Mouse (Mus musculus) adrenal gland, postnatal 4 days (tissue): Measurements from ENCODE around the gene BC107364. TPM values are rescaled to one million over a fixed set of nuclear protein-coding genes. Genes with fewer than 3 reads are reported as not detected.
"Not testable (repeated sequence)": the region's sequence is repeated elsewhere in the genome, so short reads cannot be mapped to it uniquely, and the experiment has no call there.

Source experiments
- DNase-seq, 2 experiments: peaks; one replicate each; pipeline ENCODE4 v3.0.0; 2021 to 2022; ENCODE audit warnings: low spot score in 2 of 2, mixed read lengths in 2 of 2
- long read RNA-seq, 2 experiments: library from polyadenylated mRNA; stranded (forward); transcript quantifications; one replicate each; pipeline ENCODE4 v2.0.0; 2021
- total RNA-seq, 2 experiments: library from RNA; stranded (reverse); gene quantifications; 2 replicates each; pipeline ENCODE4 v1.2.3; 2021

BC107364 gene
- not detected for total RNA-seq
- long read RNA-seq, experiment 1 = 0 reads
- long read RNA-seq, experiment 2 = 0 reads

- not testable (repeated sequence) for DNase-seq
Measured at GRCm38 (mm10) chr3:96452262-96452661, at the start of gene BC107364. TSS of gene BC107364 (minus strand) at chr3:96452306.

- DNase-seq = peak; percentile 78 to 86
Measured at GRCm38 (mm10) chr3:96501391-96502115, 49.4 kb upstream of the BC107364 start.

GRCm38 (mm10) chr3:96500691-96501265 is 48.7 kb upstream of the BC107364 start:
- peak; percentile 59 to 70 for DNase-seq

GRCm38 (mm10) chr3:96500289-96500621 is 48.1 kb upstream of the BC107364 start:
- peak; percentile 84 to 88 for DNase-seq

- DNase-seq = peak; percentile 30 to 52
Measured at GRCm38 (mm10) chr3:96499481-96500288, 47.6 kb upstream of the BC107364 start.

- no peak for DNase-seq
Measured at GRCm38 (mm10) chr3:96498476-96499245, 46.6 kb upstream of the BC107364 start.

GRCm38 (mm10) chr3:96497451-96498028 is 45.4 kb upstream of the BC107364 start:
- peak; percentile 44 to 46 for DNase-seq

- DNase-seq = not testable (repeated sequence)
Measured at GRCm38 (mm10) chr3:96496620-96497275, 44.6 kb upstream of the BC107364 start.

GRCm38 (mm10) chr3:96496216-96496615 is 44.1 kb upstream of the BC107364 start:
- DNase-seq = no peak

- no peak for DNase-seq
Measured at GRCm38 (mm10) chr3:96495490-96496210, 43.5 kb upstream of the BC107364 start.

- no peak for DNase-seq
Measured at GRCm38 (mm10) chr3:96494912-96495311, 42.8 kb upstream of the BC107364 start.

- not testable (repeated sequence) for DNase-seq
Measured at GRCm38 (mm10) chr3:96494456-96494855, 42.4 kb upstream of the BC107364 start.

- DNase-seq = not testable (repeated sequence)
Measured at GRCm38 (mm10) chr3:96489636-96490035, 37.5 kb upstream of the BC107364 start.

- DNase-seq = not testable (repeated sequence)
Measured at GRCm38 (mm10) chr3:96488907-96489629, 37.0 kb upstream of the BC107364 start.

GRCm38 (mm10) chr3:96488290-96488906 is 36.3 kb upstream of the BC107364 start:
- not testable (repeated sequence) for DNase-seq

- no peak for DNase-seq
Measured at GRCm38 (mm10) chr3:96487596-96488289, 35.6 kb upstream of the BC107364 start.

- not testable (repeated sequence) for DNase-seq
Measured at GRCm38 (mm10) chr3:96486828-96487559, 34.9 kb upstream of the BC107364 start.
